Mouse (Mus musculus) lung, adult 18-20 months (tissue): ENCODE measurements around the gene Nupr1.

Source experiments
- DNase-seq, 2 experiments: peaks; one replicate each; pipeline ENCODE4 v3.0.0; 2022; ENCODE audit warnings: mixed read lengths in 2 of 2

The Nupr1 gene

GRCm38 (mm10) chr7:126595890-126596289 is 34.8 kb downstream of the Nupr1 start:
- DNase-seq: no peak

GRCm38 (mm10) chr7:126594862-126595561 is 35.6 kb downstream of the Nupr1 start, which contains the start of gene Il27:
TSS of gene Il27 (minus strand) at chr7:126594941.
- DNase-seq: no peak

GRCm38 (mm10) chr7:126587779-126588178 is 42.9 kb downstream of the Nupr1 start:
- peak; percentile 63 to 74 for DNase-seq

GRCm38 (mm10) chr7:126586839-126587238 is 43.8 kb downstream of the Nupr1 start:
- peak; percentile 79 to 80 for DNase-seq

GRCm38 (mm10) chr7:126585717-126586116 is 44.9 kb downstream of the Nupr1 start, which contains the start of gene Cln3:
TSS of gene Cln3 (minus strand) at chr7:126585817.
- DNase-seq: no peak

GRCm38 (mm10) chr7:126584506-126584977 is 46.1 kb downstream of the Nupr1 start, which contains the start of gene Apobr:
TSS of gene Apobr (plus strand) at chr7:126584942.
- DNase-seq: peak; percentile 60 to 63

GRCm38 (mm10) chr7:126583761-126584160 is 46.9 kb downstream of the Nupr1 start:
- no peak for DNase-seq

GRCm38 (mm10) chr7:126583251-126583709 is 47.4 kb downstream of the Nupr1 start:
- peak; percentile 88 to 90 for DNase-seq

GRCm38 (mm10) chr7:126582759-126583158 is 47.9 kb downstream of the Nupr1 start:
- DNase-seq: peak; percentile 49

GRCm38 (mm10) chr7:126581661-126582060 is 49.0 kb downstream of the Nupr1 start:
- DNase-seq: no peak

GRCm38 (mm10) chr7:126579172-126579571 is 51.5 kb downstream of the Nupr1 start:
- peak; percentile 61 to 63 for DNase-seq

GRCm38 (mm10) chr7:126576946-126577345 is 53.7 kb downstream of the Nupr1 start:
- peak; percentile 40 to 56 for DNase-seq
